Mouse (Mus musculus) frontal cortex, postnatal 14 days (tissue): ENCODE measurements at regions not wholly inside any gene's neighbourhood (a gene's known extent, or its start where the extent isn't known, plus 50 kb on each side); places are given as distances from the start of the nearest gene placed in this dataset.
"Not testable (repeated sequence)": the region's sequence is repeated elsewhere in the genome, so short reads cannot be mapped to it uniquely, and the experiment has no call there.

Source experiments
- DNase-seq, 2 experiments: peaks; one replicate each; pipeline ENCODE4 v3.0.0; 2022; ENCODE audit warnings: low spot score in 2 of 2

DNA sequence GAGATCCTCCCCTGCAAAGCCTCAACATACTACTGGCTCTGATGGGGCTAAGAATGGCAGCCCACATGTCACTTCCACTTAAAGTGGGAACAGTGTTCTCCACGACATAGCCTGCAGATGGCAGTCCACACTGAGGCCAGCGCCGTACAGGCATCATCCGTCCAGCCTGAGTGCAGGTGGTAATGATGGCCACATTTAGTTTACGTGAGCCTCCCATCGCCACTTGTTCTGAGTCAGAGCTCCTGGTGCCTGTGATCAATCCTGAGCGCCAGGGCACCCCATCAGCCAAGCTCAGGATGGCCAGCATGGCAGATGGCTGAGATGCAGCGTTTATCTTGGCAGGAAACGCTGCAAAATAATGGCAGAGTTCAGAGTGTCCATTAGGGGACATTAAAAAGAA, 159.6 kb downstream of the Adgrd1 start:
- no peak for DNase-seq

DNA sequence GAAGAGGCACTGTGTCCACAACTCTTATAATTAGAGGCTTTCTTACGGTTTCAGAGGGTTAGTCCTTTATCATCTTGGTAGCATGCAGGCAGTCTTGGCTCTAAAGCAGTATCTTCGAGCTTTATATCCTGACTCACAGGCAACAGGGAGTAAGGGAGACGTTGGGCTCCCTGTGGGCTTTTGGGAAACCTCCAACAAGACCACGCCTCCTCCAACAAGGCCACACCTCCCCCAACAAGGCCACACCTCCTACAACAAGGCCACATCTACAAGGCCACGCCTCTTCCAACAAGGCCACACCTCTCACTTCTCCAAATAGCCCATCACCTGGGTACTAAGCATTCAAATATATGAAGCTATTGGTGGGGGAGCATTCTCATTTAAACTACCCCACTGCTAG, 160.7 kb downstream of the Adgrd1 start:
- DNase-seq: no peak

DNA sequence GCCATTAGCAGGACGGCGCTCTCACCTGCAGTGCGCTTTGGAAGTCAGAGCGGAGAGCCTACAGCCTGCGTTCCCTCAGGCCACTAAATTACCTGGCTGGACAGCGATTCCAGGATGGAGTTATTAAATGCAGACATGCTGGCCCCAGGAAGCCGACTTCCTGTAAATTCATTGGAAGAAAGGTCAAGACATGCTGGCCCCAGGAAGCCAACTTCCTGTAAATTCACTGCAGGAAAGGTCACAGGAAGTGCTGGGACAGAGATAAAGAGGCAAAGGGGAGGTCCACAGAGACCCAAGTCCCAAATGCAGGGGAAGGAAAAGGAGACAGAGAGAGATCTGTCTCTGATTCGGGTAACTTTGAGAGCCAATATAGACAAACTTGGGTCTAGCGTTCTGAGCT, 164.1 kb downstream of the Adgrd1 start:
- no peak for DNase-seq

DNA sequence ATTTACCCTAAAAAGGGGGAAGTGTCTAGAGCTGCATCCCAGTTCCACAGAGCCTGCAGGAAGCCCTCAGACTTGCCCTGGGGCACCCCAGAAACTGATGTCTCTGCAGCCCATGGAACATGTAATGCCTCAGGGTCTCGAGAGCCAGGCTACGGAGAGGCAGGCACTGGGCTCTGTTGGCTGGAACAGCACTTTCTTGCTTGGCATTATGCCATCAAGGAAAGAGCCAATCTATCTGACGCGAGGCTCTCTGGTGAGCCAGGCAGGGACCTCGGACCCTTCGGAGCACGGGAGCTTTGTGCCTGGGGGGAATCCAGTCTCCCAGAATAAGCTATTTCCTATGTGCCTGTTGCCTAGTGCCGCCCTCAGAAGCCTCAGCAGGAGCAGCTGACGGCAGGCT, 166.6 kb downstream of the Adgrd1 start:
- no peak for DNase-seq

DNA sequence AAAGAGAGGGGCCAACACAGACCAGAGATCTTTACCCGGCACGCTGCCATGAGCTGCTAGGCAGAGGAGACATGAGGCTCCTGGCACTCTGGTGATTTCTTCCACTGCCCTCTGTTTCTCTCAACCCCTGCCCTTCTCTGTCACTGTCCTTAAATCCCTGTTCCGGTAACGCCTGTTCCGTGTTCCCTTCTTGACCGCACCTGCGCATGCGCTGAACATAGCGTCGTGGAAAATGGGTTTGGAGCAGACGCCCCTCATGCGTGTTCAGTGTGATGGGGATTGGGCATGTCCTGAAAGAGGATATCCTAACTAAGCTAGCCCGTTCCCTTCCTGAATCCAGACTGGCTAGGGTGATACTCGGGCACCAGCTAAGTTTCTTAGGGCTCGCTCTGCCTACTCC, 167.8 kb downstream of the Adgrd1 start:
- no peak for DNase-seq

DNA sequence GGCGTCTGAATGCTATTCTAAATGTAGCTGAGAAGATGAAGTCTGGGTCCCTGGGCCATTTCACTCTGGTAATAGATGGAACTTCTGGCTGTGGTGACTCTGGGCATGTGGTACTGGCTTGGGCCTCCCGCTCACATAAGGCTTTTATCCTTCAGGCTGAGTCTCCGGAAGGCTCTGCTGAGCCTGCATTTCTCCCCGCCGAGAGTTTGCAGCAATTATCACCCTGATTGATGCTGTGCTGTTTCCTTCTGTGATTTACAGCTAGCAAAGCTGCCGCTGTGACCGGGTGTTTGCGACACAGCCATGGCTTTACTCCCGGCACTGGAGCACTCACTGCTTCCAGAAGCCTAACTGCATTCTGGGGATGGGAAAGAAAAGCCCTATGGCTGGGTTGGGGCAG, 171.9 kb downstream of the Adgrd1 start:
- no peak for DNase-seq

DNA sequence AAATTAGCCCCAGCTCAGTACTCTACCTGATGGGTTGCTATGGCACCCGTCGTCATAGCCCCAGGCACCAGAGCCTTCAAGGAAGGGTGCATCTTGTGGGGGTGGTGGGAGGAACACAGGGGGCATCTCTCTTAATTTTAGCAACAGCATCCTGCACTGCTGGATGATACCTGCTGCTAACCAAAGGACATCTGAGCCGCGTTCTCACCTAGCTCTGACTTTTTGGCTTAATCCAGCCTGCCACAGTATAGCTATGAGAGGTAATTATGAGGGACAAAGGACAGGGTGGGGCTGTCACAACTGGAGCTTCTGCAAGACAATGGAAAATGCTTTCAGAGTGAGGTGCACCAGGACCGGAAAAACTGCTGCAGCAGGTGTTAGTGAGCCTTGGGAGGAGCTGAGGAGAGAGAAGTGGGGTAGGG, 173.5 kb downstream of the Adgrd1 start:
- DNase-seq: no peak

DNA sequence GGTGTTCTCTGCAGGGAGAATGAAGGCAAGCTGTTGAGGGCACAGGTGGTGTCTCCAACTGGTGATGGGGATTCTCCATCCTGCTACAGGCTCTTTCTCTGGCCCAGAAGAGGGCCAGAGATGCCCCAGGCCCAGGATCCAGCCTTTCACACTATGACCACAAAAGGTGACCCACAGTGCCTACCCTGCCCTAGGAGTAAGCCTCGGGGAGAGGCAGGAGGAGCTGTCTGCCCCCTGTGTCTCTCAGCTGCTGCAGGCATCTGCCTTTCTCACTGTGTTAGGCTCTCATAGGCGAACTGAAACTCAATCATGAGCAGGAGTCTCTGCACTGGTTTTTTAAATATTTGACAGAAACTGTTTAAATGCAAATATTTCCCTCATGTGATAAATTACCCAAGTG, 184.9 kb downstream of the Adgrd1 start:
- DNase-seq: no peak

DNA sequence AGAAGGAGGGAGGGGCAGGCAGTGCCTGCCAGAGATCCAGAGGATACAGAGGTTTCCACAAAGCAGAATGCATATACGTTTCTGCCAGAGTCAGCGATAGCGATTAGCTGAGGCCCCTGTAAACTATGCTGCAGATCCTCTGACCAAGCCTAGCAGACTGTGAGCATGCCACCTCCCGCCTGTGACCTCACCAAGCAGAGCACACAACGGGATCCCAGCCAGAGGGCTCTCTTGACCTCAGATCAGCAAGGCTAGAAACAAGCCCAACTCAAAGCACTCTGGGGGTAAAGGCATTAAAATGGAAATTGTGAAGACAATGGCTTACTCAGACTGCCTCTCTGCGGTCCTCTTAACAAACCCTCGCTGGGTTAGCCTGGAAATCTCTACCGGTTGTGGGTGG, 185.6 kb downstream of the Adgrd1 start:
- no peak for DNase-seq

DNA sequence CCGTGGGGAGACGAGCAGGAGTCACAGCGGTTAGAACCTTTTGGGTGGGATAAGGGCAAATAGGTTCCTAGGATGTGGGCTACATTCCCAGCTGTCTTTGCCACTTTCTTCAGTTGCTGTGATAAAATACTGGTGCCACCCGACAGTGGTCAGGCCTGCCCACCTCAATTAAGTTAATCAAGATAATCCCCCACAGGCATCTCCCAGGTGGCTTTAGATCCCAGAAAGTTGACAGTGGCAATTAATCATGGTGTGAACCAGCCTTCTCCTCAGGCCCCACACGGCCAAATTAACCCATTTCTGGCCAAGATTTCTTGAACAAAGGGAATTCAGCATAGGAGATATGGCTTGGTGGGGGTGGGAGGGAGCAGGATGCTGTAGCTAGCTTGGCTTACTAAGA, 186.3 kb downstream of the Adgrd1 start:
- no peak for DNase-seq

DNA sequence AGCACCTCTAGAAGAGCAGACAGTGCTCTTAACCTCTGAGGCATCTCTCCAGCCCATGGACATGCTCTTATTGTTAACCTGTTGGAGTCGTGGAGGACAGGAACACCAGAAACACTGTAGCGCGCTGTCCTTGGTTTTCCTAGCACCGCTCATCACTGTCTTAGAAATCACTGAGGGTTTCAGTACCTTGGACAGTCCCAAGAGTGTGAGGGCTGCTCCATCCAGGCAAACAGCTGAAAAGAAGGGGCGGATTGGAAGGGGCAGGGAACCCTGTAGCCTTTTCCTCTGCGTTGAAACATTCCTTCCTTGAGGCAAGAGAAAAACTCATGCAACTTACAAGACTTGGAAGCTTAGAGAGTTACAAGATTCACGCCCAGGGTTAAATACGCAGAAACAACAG, 190.9 kb downstream of the Adgrd1 start:
- DNase-seq: no peak

DNA sequence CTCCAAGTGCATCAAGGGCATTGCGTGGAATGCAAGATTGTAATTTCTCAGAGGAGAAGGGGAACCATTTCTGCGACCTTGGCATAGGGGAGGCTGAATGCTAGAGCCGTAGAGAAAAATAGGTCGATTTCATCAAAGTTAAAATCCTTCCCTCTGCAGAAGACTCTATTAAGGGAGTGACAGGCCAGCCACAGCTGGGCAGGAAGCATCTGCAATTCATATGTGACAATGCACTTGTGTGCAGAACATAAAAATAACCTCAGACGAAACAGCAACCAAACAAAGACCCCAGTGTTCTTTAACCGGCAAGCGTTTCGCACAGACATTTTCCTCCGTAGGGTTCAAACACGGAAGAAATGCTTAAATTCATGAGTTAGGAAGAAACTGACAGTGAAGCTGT, 196.3 kb downstream of the Adgrd1 start:
- DNase-seq: not testable (repeated sequence)

DNA sequence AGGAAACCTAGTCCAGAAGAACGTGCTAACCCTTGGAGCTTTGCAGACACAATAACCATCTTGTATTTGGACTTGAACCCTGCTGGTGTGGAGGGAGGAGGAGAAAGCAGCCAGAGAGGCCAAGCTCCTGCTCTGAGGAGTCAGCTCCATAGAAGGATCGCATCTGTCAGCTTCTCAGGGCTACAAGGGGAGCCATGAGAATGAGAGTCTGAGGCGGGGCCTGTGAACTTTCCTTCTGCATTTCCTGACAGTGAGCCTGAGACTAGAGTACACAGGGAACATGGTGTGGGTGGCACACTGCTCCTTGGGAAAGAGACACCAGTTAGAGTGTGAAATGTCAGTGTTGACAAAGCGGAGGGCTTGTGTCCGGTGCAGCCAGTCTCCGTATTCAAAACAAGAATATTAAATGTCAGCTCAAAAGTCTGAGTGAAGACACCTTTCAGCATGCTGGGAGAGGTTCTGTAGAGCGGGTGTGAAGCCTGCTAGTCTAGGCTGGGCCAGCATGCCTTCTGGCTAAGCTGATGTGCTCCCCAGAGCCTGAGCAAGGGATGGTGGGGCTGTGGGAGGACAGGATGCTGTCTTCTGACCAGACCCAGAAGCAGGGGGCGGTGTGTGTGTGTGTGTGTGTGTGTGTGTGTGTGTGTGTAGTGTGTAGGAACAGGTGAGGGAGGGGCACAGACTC, 198.5 kb downstream of the Adgrd1 start:
- DNase-seq: not testable (repeated sequence)

DNA sequence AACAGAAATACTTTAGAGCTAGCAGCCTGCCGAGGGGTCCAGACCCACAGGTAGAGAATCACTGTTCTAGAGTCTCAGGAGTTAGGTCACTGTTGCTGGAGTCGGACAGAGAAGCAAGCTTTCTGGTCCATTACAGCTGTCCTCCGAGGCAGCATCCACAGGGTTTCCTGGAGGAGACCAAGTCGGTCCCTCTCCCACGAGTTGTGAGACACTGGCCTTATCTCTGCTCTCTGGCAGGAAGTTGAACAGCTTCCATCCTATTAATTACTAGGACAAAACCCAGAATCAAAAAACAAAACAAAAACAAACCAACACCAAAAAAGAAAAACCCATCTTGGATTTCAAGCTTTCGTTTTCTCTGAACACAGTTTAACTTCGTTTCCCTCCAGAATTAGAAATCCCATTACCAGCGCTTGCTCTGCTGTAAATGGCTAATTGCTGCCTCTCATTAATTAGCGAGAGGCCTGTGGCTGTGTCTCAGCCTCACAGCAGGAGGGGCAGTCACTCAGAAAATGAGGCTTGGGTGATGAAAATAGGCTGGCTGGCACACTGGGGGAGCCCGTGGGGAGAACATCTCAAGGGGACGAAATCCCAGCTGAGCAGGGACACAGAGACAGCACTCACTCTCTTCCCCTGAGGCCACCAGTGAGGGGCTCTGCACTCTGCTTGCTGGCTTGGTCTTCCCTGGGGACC, 201.3 kb downstream of the Adgrd1 start:
- no peak for DNase-seq

DNA sequence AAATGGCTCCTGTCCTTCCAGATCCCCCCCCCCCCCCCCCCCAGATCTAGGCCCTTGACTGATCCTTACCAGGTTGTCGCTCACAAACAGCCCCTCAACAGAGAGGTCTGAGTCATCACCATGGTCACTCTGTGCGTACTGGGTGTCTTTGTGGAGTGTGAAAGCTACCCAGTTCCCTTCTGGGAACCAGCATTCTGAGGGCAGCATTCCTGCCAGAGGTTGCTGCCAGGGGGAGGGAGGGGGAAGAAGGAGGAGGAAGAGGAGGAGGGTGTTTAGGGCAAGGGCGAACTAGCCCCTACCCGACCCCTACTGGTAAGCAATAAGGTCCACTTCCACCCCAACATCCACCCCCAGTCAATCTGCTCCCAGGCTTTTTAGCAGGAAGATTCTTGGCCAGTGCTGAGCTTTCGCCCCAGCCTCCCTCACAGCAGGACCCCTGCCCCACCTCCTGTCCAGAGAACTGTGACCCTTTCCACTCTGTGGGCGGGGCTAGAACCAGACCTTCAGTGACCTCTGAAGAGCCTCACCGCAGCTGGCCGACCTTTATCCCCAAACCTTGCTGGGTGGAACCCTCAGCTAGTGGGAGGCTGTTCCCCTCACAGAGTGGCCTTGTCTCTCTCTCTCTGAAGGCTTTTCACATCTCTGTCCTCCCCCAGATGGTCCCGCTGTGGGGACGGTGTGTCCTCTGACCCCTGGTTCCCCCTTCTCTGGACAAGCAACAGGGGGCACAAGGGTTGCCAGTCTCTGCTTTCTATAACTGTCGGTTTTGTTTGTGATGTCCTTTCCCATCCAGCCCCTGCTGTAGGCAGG, 202.2 kb upstream of the Sfswap start:
- no peak for DNase-seq

DNA sequence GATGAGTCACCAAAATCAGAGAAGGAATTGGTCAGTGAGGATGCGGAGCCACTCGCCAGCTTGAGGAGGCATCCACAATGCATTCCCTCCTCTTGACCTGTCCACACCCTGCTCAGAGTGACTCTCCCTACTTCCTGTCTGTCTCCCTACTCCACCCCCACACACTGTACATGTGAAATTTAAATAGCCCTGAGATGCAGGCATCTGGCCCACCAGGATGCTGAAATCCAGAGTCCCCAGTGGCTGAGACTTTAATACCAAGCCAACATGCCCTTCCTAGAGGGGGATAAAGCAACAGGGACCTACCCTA, 201.6 kb upstream of the Sfswap start:
- no peak for DNase-seq

DNA sequence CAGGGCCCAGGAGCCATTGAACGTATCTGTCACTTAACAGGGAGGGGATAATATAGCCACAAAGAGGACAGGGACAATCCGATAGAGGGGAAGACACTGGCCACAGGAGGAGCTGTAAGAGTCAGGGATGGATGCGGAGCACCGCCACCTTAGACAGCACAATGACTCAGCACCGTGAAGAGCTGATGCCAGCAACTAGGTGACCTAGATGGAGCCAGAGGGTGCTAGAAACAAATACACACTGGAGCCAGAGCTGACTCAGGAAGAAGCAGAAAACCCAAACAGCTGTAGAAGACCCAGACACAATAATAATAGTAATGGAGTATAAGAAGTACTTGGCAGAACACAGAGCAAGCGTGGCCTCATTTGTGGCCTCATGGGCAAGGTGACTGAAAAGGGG, 200.6 kb upstream of the Sfswap start:
- no peak for DNase-seq

DNA sequence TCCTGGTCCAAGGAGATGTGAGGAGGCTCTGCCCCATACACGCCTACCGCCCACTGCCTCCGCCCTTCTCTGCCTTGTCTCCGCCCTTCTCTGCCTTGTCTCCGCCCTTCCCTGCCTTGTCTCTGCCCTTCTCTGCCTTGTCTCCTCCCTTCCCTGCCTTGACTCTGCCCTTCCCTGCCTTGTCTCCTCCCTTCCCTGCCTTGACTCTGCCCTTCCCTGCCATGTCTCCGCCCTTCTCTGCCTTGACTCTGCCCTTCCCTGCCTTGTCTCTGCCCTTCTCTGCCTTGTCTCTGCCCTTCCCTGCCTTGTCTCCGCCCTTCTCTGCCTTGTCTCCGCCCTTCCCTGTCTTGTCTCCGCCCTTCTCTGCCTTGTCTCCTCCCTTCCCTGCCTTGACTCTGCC, 185.4 kb upstream of the Sfswap start:
- DNase-seq: no peak

DNA sequence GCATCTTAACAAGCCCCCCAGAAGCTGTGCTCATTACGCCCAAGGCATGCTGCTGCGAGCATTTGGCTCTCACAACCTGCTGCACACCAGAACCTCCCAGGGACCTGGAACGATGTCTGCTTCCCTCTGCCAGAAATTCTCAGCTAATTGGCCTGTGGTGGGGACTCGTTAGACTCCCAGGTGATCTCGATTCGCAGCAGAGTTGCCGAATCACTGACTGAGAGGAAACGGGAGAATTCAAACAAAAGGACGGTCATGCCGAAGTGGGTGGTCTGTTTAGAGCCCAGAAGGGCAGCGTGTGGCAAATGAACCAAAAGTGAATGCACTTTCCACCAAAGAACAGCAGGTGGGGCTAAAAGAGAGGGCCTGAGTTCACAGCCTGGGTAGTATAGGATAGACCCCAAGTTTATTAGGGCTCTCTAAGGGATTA, 169.9 kb upstream of the Sfswap start:
- DNase-seq: no peak

DNA sequence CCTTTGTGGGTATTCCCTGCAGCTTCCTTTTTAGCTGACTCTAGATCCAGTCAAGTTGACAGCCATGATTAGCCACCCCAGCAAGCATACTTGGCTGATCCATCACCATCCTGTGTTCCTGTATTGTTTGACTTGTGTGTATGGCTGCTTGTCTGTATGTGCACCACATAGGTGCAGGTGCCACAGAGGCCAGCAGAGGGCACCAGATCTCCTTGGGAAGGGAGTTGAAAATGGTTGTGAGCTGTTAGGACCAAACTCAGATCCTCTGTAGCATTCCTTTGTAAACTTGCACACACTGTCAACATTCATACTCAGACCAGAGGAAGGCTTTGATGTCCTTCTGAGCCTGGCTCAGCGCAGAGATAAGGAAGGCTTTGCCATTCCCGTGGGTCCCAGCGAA, 169.0 kb upstream of the Sfswap start:
- no peak for DNase-seq

DNA sequence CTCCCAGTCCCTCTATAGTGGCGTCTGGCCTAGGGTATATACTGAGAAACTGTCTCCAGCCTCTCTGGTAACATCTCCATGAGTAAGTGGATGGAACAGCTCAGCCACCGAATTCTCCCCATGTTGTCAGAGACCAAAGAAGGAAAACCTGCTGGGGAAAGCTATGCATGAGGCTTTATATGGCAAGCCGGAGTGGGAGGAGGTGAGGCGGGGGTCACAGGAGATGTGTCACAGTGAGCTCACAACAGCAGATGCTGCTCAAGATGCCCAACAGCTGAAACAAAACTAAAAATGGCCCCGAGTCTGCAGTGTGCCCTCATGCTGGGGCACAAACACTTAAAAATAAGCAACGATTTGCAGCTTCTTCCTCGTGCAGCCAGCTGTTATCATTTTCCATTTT, 162.5 kb upstream of the Sfswap start:
- DNase-seq: peak; percentile 21 to 45

DNA sequence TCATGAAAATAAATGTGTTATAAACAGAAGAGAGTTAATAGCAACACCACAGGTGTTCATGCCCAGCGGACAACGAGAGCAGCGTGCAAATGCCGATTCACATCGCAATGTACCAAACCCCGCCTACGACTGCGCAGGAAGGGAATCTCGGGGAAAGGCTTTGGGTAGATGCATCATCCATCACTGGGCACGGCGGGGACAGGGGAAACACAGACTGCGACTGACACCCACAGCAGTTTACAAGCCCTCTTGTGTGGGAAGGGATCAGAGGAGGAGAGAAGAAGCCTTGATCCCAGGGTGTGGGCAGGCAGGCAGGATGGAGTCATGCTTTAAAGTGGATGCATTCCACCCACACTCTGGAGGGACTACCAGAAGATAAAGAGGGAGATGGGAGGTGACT, 157.0 kb upstream of the Sfswap start:
- no peak for DNase-seq

DNA sequence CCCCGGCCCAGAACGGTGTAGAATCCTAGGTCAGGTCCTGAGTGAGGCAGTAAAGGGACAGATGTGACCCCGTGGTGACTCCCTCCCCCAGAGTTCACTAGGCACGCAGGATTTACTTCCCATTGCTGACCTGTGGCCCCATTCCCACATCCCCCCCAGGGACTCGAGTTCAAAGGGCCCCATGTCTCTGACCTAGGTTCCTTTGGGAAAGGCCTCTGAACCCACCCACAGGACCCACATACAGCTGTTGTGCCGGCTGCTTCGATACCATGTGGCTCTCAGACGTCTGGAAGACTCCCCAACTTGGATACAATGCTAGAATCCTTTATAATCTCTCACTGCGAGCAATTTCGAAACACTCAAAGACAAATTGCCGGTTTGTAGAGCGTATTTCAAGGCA, 151.0 kb upstream of the Sfswap start:
- DNase-seq: no peak
